ENCODE assay signal across 13 mouse cellular contexts in the genomic region with DNA sequence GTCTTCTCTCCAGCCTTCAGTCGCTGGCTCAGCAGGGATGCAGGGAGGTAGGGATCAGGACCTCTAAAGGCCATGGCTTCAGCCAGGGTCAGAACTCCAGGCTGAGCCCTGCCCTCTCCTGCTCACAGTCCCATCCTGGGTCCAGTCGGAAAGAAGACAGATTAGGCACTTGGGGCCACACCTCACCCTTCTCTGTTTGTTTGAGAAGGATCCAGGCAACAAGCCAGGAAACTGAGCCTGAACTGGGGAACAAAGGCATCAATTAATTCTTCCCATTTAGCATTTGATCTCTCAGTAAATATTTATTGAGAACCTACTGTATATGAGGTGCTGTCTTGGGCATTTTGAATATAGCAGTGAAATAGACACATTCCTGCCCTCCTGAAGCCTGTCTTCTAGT. TPM values are rescaled to one million over a fixed set of nuclear protein-coding genes. Genes with fewer than 3 reads are reported as not detected.
"Had no signal": no experiment of that assay in that cellular context is flagged by ENCODE, and none has a peak within 500 bp of the region (broad histone marks: within the 10 kb centered on the region; RNA-seq: fewer than 3 reads in every experiment).

Gene Ccdc33, minus strand, starts transcription at position 153 of the 400 bp plus-strand sequence.

- H3K4me1 ChIP-seq: liver, embryonic 15.5 days had no signal

- H3K9me3 ChIP-seq: kidney, embryonic 15.5 days; limb, embryonic 12.5 days; liver, embryonic 15.5 days; neural tube, embryonic 12.5 days; stomach, embryonic 15.5 days had no signal

- H3K36me3 ChIP-seq: kidney, embryonic 15.5 days; limb, embryonic 12.5 days; liver, embryonic 15.5 days; neural tube, embryonic 12.5 days; stomach, embryonic 15.5 days had no signal

- H3K9ac ChIP-seq: kidney, embryonic 15.5 days; limb, embryonic 12.5 days; liver, embryonic 15.5 days; neural tube, embryonic 12.5 days; stomach, embryonic 15.5 days had no signal

- H3K27ac ChIP-seq: hindbrain, postnatal 0 days; kidney, embryonic 15.5 days; limb, embryonic 12.5 days; liver, embryonic 15.5 days; neural tube, embryonic 12.5 days; stomach, embryonic 15.5 days had no signal

- ATAC-seq: hindbrain, postnatal 0 days had no signal

- H3K4me2 ChIP-seq: kidney, embryonic 15.5 days; limb, embryonic 12.5 days; liver, embryonic 15.5 days; neural tube, embryonic 12.5 days; stomach, embryonic 15.5 days had no signal

- DNase-seq: kidney, adult 11 months; kidney, postnatal 14 days; liver; midbrain, embryonic 14.5 days; retina, postnatal 1 day; right cerebral cortex, postnatal 14 days; thymus, postnatal 4 days had no signal

- H3K4me3 ChIP-seq: kidney, embryonic 15.5 days; limb, embryonic 12.5 days; liver, embryonic 15.5 days; neural tube, embryonic 12.5 days; stomach, embryonic 15.5 days had no signal

RNA-seq across cellular contexts. Expression of gene Ccdc33, which starts in this region (rescaled TPM):
- polyA plus RNA-seq: liver, embryonic 15.5 days had no signal
